Mouse (Mus musculus) retina, postnatal 1 day (tissue): ENCODE measurements around the gene 3300002I08Rik.
"Not testable (repeated sequence)": the region's sequence is repeated elsewhere in the genome, so short reads cannot be mapped to it uniquely, and the experiment has no call there.

Source experiments
- DNase-seq: peaks from one replicate; pipeline ENCODE4 v3.0.0-alpha.2; 2012

The 3300002I08Rik gene

DNA sequence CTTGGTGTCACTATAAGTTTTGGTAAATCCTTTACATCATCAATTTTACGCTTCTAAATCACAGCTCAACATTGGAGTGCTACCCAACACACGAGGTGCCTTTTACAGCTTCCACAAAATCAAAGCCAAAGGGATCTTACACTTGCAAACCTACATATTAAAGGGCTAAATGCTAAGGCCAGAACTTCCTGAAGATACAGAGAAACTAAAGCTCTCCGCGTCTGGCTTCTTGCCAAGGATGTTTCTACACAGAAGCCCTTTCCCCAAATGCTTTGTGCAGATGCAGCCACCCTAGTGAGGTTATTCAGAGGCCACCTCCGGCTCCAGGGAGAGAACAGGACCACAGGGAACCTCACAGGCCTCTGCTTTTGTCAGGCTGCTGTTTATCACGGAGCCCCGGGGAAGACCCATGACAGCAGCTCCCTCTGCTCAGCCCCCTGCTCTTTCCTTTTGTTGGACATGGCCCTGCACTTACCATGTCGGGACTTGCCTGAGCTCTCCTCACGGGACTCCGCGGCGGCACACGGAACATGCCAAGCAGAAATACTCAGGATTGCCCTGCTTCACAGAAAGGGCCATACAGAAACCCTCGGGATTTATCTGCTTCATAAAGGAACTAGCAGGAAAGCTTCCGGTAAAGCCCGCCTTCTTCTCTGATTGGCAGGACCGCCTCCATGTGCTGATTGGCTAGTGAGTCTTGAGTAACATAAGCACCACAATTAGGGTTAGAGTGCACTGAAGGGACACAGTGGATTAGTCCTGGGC lies at the start of gene 3300002I08Rik:
Gene 3300002I08Rik, minus strand, starts transcription at position 653 of the 765 bp plus-strand sequence.
- DNase-seq, result peak; percentile 94

GRCm38 (mm10) chr2:150412146-150412545 lies 49.6 kb upstream of the 3300002I08Rik start:
- DNase-seq, result not testable (repeated sequence)

DNA sequence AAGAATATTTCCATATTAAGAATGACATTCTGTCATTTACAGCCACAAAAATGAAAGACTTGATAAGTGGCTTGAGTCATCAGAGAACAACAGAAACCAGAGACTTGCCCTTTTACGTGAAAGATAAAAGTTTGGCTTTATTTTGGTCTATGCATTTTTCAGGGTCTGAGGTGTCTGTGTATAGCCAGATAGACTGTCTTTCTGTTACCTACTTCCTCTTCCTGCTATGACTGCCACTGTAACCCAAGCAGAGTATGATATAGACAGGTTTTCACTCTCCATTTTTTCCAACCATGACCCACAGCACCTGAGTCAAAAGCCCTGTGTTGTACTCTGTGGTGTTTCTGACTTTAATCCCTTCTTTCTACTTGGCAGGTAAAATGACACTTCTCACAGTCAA lies 27.6 kb upstream of the 3300002I08Rik start:
- no peak for DNase-seq

DNA sequence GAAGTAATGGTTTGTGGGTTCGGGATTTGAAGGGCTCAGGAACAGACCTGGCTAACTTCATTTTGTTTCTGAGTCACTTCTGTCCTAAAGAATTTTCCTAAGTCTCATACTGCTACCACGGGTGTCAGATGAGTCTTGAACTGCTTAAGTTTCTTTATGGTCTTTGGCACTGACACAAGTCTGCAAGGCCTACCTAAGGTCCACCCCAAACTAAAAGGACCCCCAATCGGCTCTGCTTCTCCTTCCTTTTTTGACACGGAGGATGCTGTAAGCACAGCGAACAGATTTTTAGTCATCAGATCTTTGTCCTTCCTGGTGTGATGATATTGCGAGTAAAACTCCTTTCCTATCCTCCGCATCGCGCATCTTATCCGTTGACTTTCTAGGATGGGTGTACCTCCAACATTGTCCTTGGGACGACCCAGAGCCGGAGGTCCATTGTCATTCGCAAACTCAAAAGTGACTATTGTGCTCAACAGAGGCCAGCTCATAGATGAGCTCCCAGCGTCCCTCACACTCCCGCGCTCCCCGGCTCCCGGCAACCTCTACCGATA lies 23.1 kb upstream of the 3300002I08Rik start:
- DNase-seq, result not testable (repeated sequence)

- no peak for DNase-seq
Measured at GRCm38 (mm10) chr2:150362878-150363229, 289 bp upstream of the 3300002I08Rik start.

DNA sequence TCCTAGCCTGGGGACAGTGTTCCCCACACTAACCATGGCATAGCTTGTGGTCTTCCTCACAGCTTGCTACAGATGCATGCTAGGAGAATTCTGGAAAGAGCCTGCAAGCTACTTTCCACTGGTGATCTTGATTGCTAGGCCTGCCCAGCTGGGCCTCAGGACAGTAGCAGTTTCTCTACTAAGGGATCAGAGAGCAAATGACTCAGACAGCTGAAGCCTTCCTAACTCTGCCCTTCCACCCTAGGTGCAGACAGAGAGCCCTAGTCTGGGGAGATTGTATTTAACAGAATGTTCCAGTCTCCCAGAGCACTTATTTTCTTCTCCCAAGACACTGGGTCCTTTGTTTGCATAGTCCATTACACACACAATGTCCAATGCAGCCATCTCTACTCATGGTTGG lies 5.4 kb downstream of the 3300002I08Rik start:
- DNase-seq, result not testable (repeated sequence)

GRCm38 (mm10) chr2:150323402-150323801 lies 39.2 kb downstream of the 3300002I08Rik start, which contains the start of gene Gm10130:
TSS of gene Gm10130 (plus strand) at chr2:150323702.
- no peak for DNase-seq

DNA sequence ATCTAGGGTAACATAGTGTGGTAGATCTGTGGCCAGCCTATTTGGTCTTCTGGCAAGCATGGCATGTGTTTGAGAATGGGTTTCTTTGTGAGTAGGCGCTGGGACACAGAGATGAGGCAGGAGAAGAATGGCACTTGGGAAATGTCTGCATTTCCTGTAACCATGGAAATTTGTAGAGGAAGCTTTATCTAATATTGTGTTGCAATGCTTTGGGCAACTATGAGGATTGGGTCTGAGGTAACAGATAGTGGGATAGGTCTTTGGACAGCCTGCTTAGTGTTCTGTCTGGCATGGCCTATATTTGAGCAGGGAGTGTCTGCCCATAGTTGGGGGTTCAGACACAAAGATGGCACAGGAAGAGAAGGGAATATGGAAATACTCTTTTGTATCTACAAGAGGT lies 43.6 kb downstream of the 3300002I08Rik start:
- DNase-seq, result no peak

GRCm38 (mm10) chr2:150316140-150316539 lies 46.4 kb downstream of the 3300002I08Rik start:
- no peak for DNase-seq

GRCm38 (mm10) chr2:150310952-150311884 lies 51.3 kb downstream of the 3300002I08Rik start:
- DNase-seq, result peak; percentile 92

DNA sequence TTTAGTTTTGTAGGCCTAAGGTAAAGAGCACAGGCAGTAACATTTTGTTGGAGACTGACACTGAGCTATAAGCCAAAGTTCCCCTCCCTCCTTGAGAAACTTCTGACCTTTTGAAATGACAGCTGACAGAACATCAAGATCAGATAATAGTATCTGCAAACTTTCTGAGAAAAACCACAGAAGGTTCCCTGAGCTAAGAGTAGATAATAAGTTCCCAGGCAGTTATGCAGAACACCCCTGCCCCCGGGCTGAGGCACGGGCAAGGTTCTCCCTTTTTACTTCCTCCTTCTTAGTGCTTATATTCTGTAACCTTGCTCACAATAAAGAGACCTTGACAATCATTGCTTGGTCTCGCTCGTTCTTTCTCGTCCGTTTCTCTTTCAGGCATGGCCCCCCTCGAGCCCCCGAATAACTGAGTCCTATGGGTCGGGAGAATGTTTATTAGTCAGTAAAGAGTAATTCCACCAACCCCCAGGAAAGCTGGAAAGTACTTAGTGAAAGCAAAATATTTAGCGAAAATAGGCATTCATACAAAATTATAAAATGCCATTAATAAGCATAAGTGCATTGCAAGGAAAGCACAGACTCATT lies 55.3 kb downstream of the 3300002I08Rik start:
- DNase-seq, result no peak

GRCm38 (mm10) chr2:150299096-150299495 lies 63.5 kb downstream of the 3300002I08Rik start:
- no peak for DNase-seq

- no peak for DNase-seq
Measured at GRCm38 (mm10) chr2:150293669-150294068, 68.9 kb downstream of the 3300002I08Rik start.
